Mouse (Mus musculus) cerebellum, adult 9-10 months (tissue): ENCODE measurements at regions not wholly inside any gene's neighbourhood (a gene's known extent, or its start where the extent isn't known, plus 50 kb on each side); places are given as distances from the start of the nearest gene placed in this dataset.
"Not testable (repeated sequence)": the region's sequence is repeated elsewhere in the genome, so short reads cannot be mapped to it uniquely, and the experiment has no call there.

Experiments
- DNase-seq: peaks from one replicate; pipeline ENCODE4 v3.0.0; 2022

DNA sequence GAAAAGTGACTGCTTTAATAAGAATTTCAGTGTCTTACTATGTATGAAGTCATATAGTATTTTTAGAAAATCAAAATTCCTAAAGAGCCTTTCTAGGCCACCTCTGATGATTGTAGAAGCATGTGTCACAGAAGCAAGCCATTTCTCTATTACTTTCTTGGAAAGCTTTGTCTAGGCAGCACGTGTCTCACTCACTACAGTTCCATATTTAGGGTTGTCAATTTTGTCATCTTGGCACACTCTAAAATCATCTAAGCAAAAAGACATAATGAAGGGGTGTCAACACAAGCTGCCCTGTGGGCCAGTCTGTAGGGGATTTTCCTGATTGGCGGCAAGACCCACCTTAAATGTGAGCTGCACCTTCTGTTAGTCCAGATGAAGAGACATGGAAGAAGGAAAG is 723.1 kb upstream of the Brinp1 start:
- no peak for DNase-seq

DNA sequence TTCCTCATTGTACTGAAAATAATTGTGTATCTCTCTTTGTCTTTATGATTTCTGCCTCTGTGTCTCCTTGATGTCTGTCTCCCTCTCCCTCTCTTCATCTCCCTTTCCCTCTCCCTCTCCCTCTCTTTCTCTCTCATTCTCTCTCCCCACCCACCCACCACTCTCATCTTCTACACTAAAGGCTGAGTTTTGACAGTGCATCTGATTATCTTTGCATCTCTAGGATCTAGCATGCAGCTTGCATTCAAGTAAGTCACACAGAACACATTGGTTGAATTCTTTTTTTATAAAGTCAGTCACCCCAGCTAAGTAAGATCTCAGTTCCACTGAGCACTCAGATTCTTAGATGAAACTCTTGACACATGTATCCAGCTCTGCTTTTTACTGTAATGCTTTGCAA is 719.3 kb upstream of the Brinp1 start:
- no peak for DNase-seq

DNA sequence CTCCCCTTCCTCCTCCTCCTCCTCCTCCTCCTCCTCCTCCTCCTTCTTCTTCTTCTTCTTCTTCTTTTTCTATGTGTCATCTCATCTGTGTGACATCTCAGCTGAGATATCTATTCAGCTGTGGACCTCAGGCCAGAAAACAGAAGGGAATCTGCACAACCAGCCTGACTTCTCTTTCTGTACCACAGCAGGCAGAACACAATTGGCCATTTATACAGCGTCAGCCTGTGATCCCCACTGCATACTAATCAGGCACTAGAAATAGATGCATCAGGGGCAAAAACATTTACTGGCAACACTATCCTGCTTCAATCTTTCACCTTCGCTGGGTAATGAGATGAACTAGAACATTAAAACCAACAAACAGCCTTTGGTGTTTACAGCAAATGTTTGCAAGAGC is 674.7 kb upstream of the Brinp1 start:
- peak; percentile 13 for DNase-seq

GRCm38 (mm10) chr4:69626426-69626825 is 672.2 kb upstream of the Brinp1 start:
- not testable (repeated sequence) for DNase-seq

- DNase-seq, result no peak
Observed at GRCm38 (mm10) chr4:69625831-69626230, 671.6 kb upstream of the Brinp1 start.

DNA sequence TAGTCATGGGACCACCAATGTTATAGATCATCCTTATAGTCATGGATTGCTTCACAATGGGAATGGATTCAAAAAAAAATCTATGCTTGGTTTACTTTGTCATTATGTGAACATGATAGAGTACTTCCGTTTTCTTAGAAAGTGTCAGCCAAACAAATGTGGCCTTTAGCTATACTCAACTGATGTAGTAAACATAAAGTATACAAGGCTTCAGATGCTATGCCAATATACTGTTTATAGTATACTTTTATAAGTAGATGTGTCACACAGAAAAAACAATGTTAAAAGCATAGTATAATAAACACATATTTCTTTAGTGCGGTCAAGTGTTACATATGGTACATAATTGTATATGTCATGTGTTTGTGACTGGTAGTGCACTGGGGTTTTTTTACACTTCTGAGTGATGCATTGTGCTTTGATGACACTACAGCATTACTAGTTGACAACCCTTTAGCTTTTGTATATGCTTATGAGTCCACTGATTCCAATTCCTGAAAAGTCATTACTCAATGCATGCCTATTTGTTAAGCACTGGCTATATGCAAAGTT is 666.9 kb upstream of the Brinp1 start:
- DNase-seq, result no peak

DNA sequence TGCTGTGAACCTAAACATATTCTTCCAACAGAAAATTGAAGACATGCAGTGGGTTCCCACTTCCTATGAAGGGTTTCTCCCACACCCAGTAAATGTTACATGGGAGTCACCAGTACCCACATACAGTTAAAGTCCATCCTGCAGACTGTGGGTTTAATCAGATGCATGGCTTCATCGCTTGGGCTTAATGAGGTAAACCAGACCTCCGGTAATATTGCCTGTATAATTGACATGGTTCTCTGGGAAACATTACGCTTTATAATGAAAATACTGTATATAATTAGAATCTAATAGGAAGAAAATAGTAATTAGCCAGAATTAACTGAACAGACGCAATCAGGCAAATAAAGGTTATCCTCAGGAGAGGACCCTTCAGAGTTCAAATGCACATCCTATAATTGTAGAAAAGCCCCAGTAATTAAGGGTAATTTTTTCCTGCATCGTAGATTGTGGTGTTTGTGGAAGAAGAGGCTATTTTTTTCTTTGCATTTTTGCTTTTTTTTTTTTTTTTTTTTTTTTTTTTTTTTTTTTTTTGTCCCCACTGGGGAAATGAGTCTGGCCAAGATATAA is 664.0 kb upstream of the Brinp1 start:
- DNase-seq, result no peak

- no peak for DNase-seq
Observed at GRCm38 (mm10) chr4:69614901-69615300, 660.7 kb upstream of the Brinp1 start.

DNA sequence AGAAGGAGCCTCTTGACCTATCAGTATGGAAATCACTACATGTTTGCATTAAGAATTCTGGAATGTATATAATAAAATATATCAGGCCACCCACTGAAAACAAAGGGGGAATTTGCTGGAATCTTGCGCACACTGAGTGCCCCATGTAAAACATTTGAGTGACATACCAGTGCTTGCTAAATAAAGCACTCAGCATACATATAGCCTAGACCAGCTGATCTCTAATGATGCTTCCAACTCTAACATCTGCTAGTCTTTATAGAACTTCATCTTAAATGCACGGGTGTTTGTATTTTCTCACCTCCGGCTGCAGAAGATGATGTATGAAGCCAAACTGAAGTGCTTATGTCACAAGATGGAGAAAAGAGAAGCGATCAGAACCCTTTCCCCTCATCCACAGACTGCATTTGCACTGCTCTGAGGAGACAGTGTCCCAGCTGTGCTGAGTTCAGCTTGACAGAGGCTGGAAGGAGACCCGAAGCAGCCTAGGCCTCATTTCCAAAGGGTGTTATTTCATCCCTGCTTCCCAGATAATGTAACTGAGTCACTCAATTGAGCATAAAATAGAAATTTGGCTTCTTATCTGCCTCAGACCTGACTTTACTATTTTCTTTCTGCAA is 657.6 kb upstream of the Brinp1 start:
- no peak for DNase-seq

DNA sequence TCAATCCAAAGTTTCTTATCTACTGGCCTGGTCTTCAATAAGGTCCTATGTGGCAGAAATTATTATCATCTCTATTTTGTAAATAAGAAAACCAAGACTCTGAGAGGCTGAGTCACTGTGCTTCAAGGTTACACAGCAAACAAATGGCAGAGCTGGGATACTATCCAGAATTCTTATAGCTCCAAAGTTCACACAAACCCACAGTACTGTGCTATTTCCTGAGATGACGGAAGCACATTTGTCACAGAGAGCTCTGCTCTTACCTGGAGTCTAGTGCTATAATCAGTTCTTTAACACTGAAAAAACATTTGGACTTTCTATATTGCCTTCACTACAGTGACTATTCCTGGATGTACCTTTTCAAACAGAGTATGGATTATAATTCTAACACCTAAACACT is 654.7 kb upstream of the Brinp1 start:
- no peak for DNase-seq

DNA sequence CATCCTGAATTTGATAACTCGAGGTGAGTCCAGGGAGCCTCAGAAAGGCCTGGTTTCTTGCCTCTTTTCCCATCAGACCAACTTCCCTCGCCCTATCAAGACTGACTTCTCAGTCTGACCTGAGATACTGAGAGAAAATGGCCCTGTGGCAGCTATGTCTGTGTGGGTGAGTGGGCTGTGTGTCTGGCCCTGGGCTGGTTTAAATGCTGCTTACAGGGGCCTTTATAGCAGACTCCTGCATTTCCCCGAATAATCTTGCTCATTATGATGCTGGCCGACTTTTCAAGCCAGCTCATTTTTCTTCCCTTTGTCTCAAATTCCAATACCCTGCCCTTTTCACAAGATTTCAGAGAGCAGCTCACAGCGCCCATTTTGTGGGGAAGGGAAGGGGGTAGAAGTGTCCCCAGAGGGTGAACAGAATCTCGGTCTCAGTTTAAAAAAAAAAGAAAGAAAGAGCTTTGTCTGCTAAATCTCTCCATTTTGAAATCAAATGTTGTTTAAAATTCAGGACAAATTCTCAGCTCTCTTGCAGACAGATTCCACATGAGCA is 642.9 kb upstream of the Brinp1 start:
- no peak for DNase-seq

GRCm38 (mm10) chr4:69594022-69594421 is 639.8 kb upstream of the Brinp1 start:
- DNase-seq, result no peak

DNA sequence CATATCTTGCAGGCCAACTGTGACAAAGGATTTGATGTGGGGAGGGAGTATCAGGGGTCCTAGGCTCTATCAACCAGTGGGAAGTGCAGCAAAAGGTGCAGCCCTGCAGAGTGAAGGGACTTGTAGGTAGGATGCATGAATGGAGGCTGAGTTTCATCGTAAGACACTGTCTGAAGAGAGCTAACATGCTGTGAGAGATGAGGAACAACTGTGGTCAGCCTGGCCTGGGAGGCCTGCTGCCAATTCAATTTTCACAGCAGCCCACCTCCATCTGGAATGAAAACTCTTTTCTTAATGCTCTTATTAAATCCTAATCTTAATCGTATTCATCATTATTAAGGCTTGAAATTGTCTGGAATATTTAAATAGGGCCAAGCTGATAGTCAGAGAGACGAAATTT is 622.1 kb upstream of the Brinp1 start:
- DNase-seq, result no peak

GRCm38 (mm10) chr4:69548104-69548503 is 593.9 kb upstream of the Brinp1 start:
- no peak for DNase-seq

GRCm38 (mm10) chr4:69538172-69538908 is 584.1 kb upstream of the Brinp1 start:
- no peak for DNase-seq

- no peak for DNase-seq
Observed at GRCm38 (mm10) chr4:69533107-69533506, 578.9 kb upstream of the Brinp1 start.

DNA sequence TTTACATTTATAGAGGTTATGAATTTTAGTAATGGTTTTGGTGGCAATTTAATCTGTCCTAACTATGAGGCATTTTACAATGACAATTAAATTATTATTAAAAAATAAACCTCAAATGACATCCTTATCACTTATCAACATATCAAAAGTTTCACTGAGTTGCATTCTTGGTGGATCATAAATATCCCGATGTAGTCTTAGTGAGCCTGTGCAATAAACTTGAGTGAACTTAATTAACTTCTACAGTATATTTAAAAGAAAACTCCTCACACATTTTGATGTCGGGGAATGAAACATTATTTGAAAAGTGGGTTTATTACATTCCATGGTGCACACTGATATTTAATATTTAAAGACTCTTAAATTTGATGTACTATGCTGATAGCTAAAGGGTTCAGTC is 568.9 kb upstream of the Brinp1 start:
- DNase-seq, result no peak

DNA sequence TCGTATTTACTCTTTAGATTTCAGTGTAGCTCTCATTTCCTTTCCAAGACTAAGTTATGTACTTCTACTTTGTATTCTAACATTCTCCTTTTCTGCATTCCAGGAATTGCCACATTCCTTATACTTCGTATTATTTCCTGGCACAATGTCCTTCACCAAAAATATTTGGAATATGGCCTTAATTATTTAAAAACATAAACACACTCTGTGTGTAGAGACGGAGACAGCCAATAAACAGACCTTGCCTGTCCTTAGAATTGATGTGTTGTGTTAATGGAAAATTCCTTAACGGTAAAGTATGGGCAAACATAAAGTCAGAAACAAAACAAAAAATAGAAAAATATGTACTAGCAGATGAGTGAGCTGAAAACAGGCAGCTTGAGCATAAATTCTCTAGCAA is 554.1 kb upstream of the Brinp1 start:
- DNase-seq, result no peak

GRCm38 (mm10) chr4:69471200-69471599 is 517.0 kb upstream of the Brinp1 start:
- no peak for DNase-seq

DNA sequence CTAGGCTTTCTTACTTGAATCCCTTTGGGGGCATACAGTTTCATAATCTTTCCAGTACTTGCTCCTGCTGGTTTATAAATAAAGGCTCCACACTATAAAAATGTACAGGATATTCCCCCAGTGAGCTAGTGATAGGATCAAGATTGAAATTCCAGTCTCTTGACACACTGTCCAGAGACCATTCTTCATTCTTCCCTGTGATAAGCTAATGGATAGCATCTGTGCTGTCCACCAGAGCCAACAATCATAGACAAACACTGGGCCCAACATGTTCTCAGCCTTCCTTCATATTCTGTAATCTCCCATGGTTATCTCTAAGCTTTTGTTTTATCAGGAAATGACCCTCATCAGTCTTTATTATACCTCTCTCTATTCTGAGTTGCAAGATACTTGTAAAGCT is 505.8 kb upstream of the Brinp1 start:
- no peak for DNase-seq

DNA sequence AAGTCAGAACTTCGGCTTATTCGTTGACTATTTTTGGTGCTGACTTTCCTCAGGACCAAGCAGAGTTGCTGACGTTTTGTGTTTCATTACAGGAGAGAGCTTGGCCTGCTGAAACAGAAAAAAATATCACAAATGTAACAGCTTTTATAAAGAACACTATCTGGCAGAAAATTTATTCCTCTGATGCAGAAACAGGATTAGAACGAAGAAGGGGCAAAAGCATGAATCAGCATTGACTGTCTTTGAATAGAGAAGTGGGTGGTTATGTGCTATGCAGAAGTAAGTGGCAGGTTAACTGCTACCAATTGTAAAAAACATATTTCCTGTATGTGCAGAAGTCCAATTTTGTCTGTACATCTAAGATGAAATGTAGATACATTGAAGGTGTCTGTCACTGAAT is 502.2 kb upstream of the Brinp1 start:
- DNase-seq, result no peak

- no peak for DNase-seq
Observed at GRCm38 (mm10) chr4:69446161-69446560, 492.0 kb upstream of the Brinp1 start.

DNA sequence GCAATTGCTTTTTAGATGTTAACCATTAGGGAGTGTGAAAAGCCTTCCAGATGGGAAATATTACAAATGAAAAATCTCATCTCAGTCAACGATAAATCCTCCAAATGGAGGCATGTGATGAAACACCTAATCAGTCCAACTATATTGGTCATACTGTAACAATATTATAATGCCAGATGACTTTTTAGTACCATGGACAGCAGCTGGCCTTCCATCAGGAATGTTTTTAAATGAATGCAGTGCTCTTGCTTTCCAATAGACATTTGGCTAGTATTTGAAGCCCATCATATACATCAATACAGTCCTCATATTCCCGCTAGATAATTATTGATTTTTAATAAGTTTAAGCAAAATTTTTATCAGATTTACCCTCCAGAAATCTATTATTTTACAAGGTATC is 489.8 kb upstream of the Brinp1 start:
- DNase-seq, result no peak

DNA sequence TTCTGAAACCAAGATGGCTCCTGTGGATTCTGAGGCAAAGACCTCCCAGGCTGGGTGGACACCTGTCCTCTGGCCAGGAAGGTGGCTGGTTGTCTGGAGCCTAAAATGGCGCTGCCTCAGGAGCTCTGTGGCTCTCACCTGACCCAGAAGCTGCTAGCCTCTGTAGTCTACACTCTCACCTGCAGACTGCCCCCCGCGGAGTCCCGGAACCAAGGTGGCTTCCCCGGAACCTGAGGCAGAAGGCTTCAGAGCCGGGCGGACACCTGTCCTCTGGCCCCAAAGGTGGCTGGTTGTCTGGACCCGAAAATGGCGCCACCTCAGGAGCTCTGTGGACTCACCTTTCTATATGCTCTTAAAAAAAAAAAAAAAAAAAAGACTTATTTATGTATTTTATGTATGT is 481.2 kb upstream of the Brinp1 start:
- no peak for DNase-seq
